Mouse (Mus musculus) embryonic facial prominence, embryonic 11.5 days (tissue): ENCODE data around the gene Gm49510. TPM values are rescaled to one million over a fixed set of nuclear protein-coding genes. Genes with fewer than 3 reads are reported as not detected.
"Not testable (repeated sequence)": the region's sequence is repeated elsewhere in the genome, so short reads cannot be mapped to it uniquely, and the experiment has no call there.

Source experiments
- ATAC-seq: fragments of 200-750 bp; cut with Nextera tagmentation; replicated peaks from 2 replicates; pipeline ENCODE4 v1.8.0; 2017; ENCODE audit warnings: low read depth; ENCODE audit not compliant: insufficient number of reproducible peaks, low FRiP score, low TSS enrichment
- DNase-seq: peaks from one replicate; pipeline ENCODE4 v3.0.0-alpha.2; 2015; ENCODE audit warnings: low spot score
- H3K27ac ChIP-seq: fragments of 300-500 bp; sonication (generic); replicated peaks from 2 replicates; pipeline ENCODE4 v1.5.1; 2014; ENCODE audit warnings: mild to moderate bottlenecking, low read depth, low read length, control low read depth
- H3K27me3 ChIP-seq: fragments of 300-500 bp; sonication (generic); 2 replicates; pipeline ENCODE4 v1.6.1; 2014; ENCODE audit warnings: mild to moderate bottlenecking, low read length, moderate library complexity, mixed read lengths; ENCODE audit not compliant: control insufficient read depth, insufficient read depth
- H3K36me3 ChIP-seq: fragments of 300-500 bp; sonication (generic); replicated peaks from 2 replicates; pipeline ENCODE4 v1.6.1; 2014; ENCODE audit warnings: low read depth, mild to moderate bottlenecking, low read length, moderate library complexity, mixed read lengths; ENCODE audit not compliant: control insufficient read depth, insufficient read depth
- H3K4me1 ChIP-seq: fragments of 300-500 bp; sonication (generic); 2 replicates; pipeline ENCODE4 v1.6.1; 2014; ENCODE audit warnings: low read length, mixed read lengths; ENCODE audit not compliant: control insufficient read depth, insufficient read depth
- H3K4me2 ChIP-seq: fragments of 300-500 bp; sonication (generic); 2 replicates; pipeline ENCODE4 v1.6.1; 2014; ENCODE audit warnings: low read depth, mild to moderate bottlenecking, control low read depth, low read length, moderate library complexity
- H3K4me3 ChIP-seq: fragments of 300-500 bp; sonication (generic); 2 replicates; pipeline ENCODE4 v1.5.1; 2014; ENCODE audit warnings: low read depth, low read length, control low read depth
- H3K9ac ChIP-seq: fragments of 300-500 bp; sonication (generic); replicated peaks from 2 replicates; pipeline ENCODE4 v1.6.1; 2014; ENCODE audit warnings: mild to moderate bottlenecking, control low read depth, low read length
- H3K9me3 ChIP-seq: fragments of 300-500 bp; sonication (generic); replicated peaks from 2 replicates; pipeline ENCODE4 v1.6.1; 2016; ENCODE audit warnings: mild to moderate bottlenecking, low read length, inconsistent platforms, mixed read lengths; ENCODE audit not compliant: control insufficient read depth
- WGBS: fragments of 180-500 bp; shearing (Covaris S2); extraction: QIAGEN DNeasy Blood & Tissue Kit; methylation state at CpG from one replicate; pipeline ENCODE4 v1.1.7; 2014; 5-methylcytosine and 5-hydroxymethylcytosine counted together
- polyA plus RNA-seq: library from polyadenylated mRNA; unstranded; fragments of >200 nt; fragmentation: Nextera tagmentation; extraction: Ambion mirVana; gene quantifications from 2 replicates; pipeline ENCODE4 v1.2.1, GENCODE M21; 2014

Gm49510 gene
- polyA plus RNA-seq, 1 experiment from 2014 or later: 0.58 TPM

GRCm38 (mm10) chr15:78873803-78874435 lies 25.5 kb upstream of the Gm49510 start:
- Histone ChIP-seq H3K27ac (no peak overlapping the region), H3K4me2 (no peak overlapping the region), H3K9ac (no peak overlapping the region), H3K9me3 (no peaks in the 10 kb centered on the region), H3K4me1 (no peaks in the 10 kb centered on the region), H3K36me3 (no peaks in the 10 kb centered on the region), H3K4me3 (no peak overlapping the region), H3K27me3 (no peaks in the 10 kb centered on the region)
- 56% methylated on average over 13 of the region's 13 CpGs for WGBS
- ATAC-seq (no peak), DNase-seq (no peak)

GRCm38 (mm10) chr15:78874989-78875388 lies 24.5 kb upstream of the Gm49510 start:
- WGBS: 81% methylated on average over 8 of the region's 8 CpGs
- no peak overlapping the region for H3K4me2 ChIP-seq
- H3K27me3 ChIP-seq: no peaks in the 10 kb centered on the region
- H3K4me1 ChIP-seq: peaks cover 4% of the 10 kb centered on the region
- ATAC-seq (no peak), DNase-seq (no peak)
- no peaks in the 10 kb centered on the region for H3K36me3 ChIP-seq
- no peak overlapping the region for H3K9ac ChIP-seq
- H3K4me3 ChIP-seq: no peak overlapping the region
- no peak overlapping the region for H3K27ac ChIP-seq
- H3K9me3 ChIP-seq: no peaks in the 10 kb centered on the region

GRCm38 (mm10) chr15:78875537-78875936 lies 23.9 kb upstream of the Gm49510 start:
- ATAC-seq (no peak), DNase-seq (no peak)
- Histone ChIP-seq H3K4me3 (no peak overlapping the region), H3K9ac (peak overlapping the region; percentile 22; the same call in 1 of the 2 replicates), H3K4me2 (peak overlapping the region; percentile 16; the same call in 1 of the 2 replicates), H3K27me3 (no peaks in the 10 kb centered on the region), H3K27ac (peak overlapping the region; percentile 98), H3K4me1 (peaks cover 4% of the 10 kb centered on the region), H3K36me3 (no peaks in the 10 kb centered on the region), H3K9me3 (no peaks in the 10 kb centered on the region)
- WGBS: 74% methylated on average over 5 of the region's 5 CpGs

- Histone ChIP-seq H3K27me3 (no peaks in the 10 kb centered on the region), H3K4me1 (peaks cover 4% of the 10 kb centered on the region), H3K4me3 (peak overlapping the region; percentile 72), H3K9ac (peak overlapping the region; percentile 48), H3K9me3 (no peaks in the 10 kb centered on the region), H3K4me2 (peak overlapping the region; percentile 51), H3K36me3 (no peaks in the 10 kb centered on the region; the same call in 1 of the 2 replicates), H3K27ac (peak overlapping the region; percentile 98)
- 6% methylated on average over 17 of the region's 17 CpGs for WGBS
- DNase-seq (peak; percentile 91), ATAC-seq (0 out of 2 replicates have a peak, but pooled peaks have one; percentile 19)
Observed at GRCm38 (mm10) chr15:78876258-78876696, 23.2 kb upstream of the Gm49510 start.

- Histone ChIP-seq H3K27ac (peak within 1 kb of the TSS; percentile 98), H3K4me3 (peak within 1 kb of the TSS; percentile 72), H3K27me3 (no peaks in the 10 kb centered on the region), H3K4me1 (peaks cover 4% of the 10 kb centered on the region), H3K9me3 (no peaks in the 10 kb centered on the region), H3K36me3 (no peaks in the 10 kb centered on the region; the same call in 1 of the 2 replicates), H3K4me2 (peak within 1 kb of the TSS; percentile 87), H3K9ac (peak within 1 kb of the TSS; percentile 87)
- ATAC-seq (peak; percentile 86), DNase-seq (peak; percentile 99)
- under 1% methylated on average over 64 of the region's 95 CpGs for WGBS
Observed at GRCm38 (mm10) chr15:78876991-78877809, 22.3 kb upstream of the Gm49510 start, which contains the start of gene Gga1. Gga1 (plus strand) TSS chr15:78877190.

GRCm38 (mm10) chr15:78877810-78878390 lies 21.6 kb upstream of the Gm49510 start:
- Histone ChIP-seq H3K4me3 (peak overlapping the region; percentile 72), H3K36me3 (no peaks in the 10 kb centered on the region; the same call in 1 of the 2 replicates), H3K4me1 (peaks cover 4% of the 10 kb centered on the region), H3K27ac (peak overlapping the region; percentile 98), H3K27me3 (no peaks in the 10 kb centered on the region), H3K9ac (peak overlapping the region; percentile 87), H3K4me2 (peak overlapping the region; percentile 87), H3K9me3 (no peaks in the 10 kb centered on the region)
- ATAC-seq (no peak; the same call in 1 of the 2 replicates), DNase-seq (no peak)
- under 1% methylated on average over 17 of the region's 17 CpGs for WGBS

GRCm38 (mm10) chr15:78878792-78879516 lies 20.5 kb upstream of the Gm49510 start:
- ATAC-seq, H3K4me2 ChIP-seq, H3K27me3 ChIP-seq, H3K9me3 ChIP-seq, H3K27ac ChIP-seq, H3K36me3 ChIP-seq, H3K4me3 ChIP-seq, DNase-seq, H3K4me1 ChIP-seq: not testable (repeated sequence)
- H3K9ac ChIP-seq: peak overlapping the region; percentile 25; the same call in 1 of the 2 replicates
- 41% methylated on average over 7 of the region's 7 CpGs for WGBS
